Mouse (Mus musculus) hindlimb bud, embryonic 11.5 days (tissue): ENCODE measurements around the gene Zfp451.
"Not testable (repeated sequence)": the region's sequence is repeated elsewhere in the genome, so short reads cannot be mapped to it uniquely, and the experiment has no call there.

Source experiments
- DNase-seq: peaks from one replicate; pipeline ENCODE4 v3.0.0-alpha.2; 2012; ENCODE audit warnings: low read depth, low spot score; ENCODE audit errors: extremely low spot score

The Zfp451 gene

GRCm38 (mm10) chr1:33813868-33814794 lies at the start of gene Zfp451:
Gene Zfp451 (minus strand): TSS chr1:33814595.
- DNase-seq, result peak; percentile 53

GRCm38 (mm10) chr1:33846807-33847206 lies 32.4 kb upstream of the Zfp451 start:
- DNase-seq, result no peak

- DNase-seq, result no peak
These were observed 29.4 kb upstream of the Zfp451 start for GRCm38 (mm10) chr1:33843823-33844222.

- not testable (repeated sequence) for DNase-seq
These were observed 24.6 kb upstream of the Zfp451 start for GRCm38 (mm10) chr1:33838952-33839351.

- DNase-seq, result no peak
These were observed 16.2 kb upstream of the Zfp451 start for GRCm38 (mm10) chr1:33830586-33830985.

- no peak for DNase-seq
These were observed 3.5 kb upstream of the Zfp451 start for GRCm38 (mm10) chr1:33817931-33818330.

GRCm38 (mm10) chr1:33813495-33813867 lies 914 bp downstream of the Zfp451 start:
- DNase-seq, result no peak

- DNase-seq, result no peak
These were observed 11.1 kb downstream of the Zfp451 start for GRCm38 (mm10) chr1:33803323-33803722.

GRCm38 (mm10) chr1:33799620-33800019 lies 14.8 kb downstream of the Zfp451 start:
- DNase-seq, result no peak

- no peak for DNase-seq
These were observed 25.9 kb downstream of the Zfp451 start for GRCm38 (mm10) chr1:33788493-33788892.

GRCm38 (mm10) chr1:33788072-33788471 lies 26.3 kb downstream of the Zfp451 start:
- DNase-seq, result no peak

GRCm38 (mm10) chr1:33784561-33784960 lies 29.8 kb downstream of the Zfp451 start:
- DNase-seq, result no peak

- no peak for DNase-seq
These were observed 38.2 kb downstream of the Zfp451 start for GRCm38 (mm10) chr1:33776175-33776611.

GRCm38 (mm10) chr1:33772106-33772505 lies 42.3 kb downstream of the Zfp451 start:
- no peak for DNase-seq

- DNase-seq, result no peak
These were observed 42.8 kb downstream of the Zfp451 start for GRCm38 (mm10) chr1:33771621-33772020.

GRCm38 (mm10) chr1:33768827-33769226 lies 45.6 kb downstream of the Zfp451 start:
- no peak for DNase-seq

- no peak for DNase-seq
These were observed 46.2 kb downstream of the Zfp451 start for GRCm38 (mm10) chr1:33768091-33768787.

GRCm38 (mm10) chr1:33766520-33767508 lies 47.6 kb downstream of the Zfp451 start:
- no peak for DNase-seq

GRCm38 (mm10) chr1:33765468-33766080 lies 48.8 kb downstream of the Zfp451 start:
- DNase-seq, result no peak

- no peak for DNase-seq
These were observed 50.6 kb downstream of the Zfp451 start for GRCm38 (mm10) chr1:33763826-33764225.
